ENCODE assay signal across 25 mouse cellular contexts in the genomic region with DNA sequence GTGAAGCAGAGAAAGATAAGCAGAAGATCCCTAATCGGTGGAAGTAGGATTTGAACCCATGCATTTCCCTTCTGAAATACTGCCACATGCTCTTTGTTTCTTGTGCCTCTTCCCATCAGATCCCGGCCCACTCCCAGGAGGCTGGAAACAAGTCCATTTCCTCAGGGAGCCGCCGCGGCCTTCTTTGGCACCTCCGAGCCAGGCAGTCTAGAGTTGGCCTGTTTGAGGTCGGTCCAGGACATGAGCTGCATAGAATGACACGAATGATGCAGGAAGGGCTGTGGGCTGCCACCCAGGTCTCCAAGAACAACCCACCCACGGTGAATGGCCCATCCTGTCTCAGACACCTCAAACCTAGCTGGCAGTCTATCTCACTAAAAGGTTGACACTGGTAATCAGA. TPM values are rescaled to one million over a fixed set of nuclear protein-coding genes. Genes with fewer than 3 reads are reported as not detected.
DNase-seq lines count a peak whose midpoint lies in the region; ATAC-seq and TF ChIP-seq lines count a peak whose summit lies in the region.
"Had no signal": no experiment of that assay in that cellular context is flagged by ENCODE, and none has a peak within 500 bp of the region (broad histone marks: within the 10 kb centered on the region; RNA-seq: fewer than 3 reads in every experiment).

No protein-coding gene starts in this region.

- no peak for ATAC-seq in hindbrain, embryonic 14.5 days (ENCODE audit: low FRiP score)
- no peak for ATAC-seq in hindbrain, embryonic 12.5 days (ENCODE audit: low FRiP score)
- ATAC-seq: Patski had no signal

- TF ChIP-seq POLR2A in testis, adult 2 months (IDR thresholded peaks at IDR 0.05; ENCODE audit: control insufficient read depth, low read depth, low read length) = no peak

- DNase-seq in cerebellum, adult 9-10 months = peak; percentile 43
- no peak for DNase-seq in cerebellum, postnatal 4 days (ENCODE audit: low spot score in 2 of 2)
- DNase-seq in hindbrain, embryonic 14.5 days (ENCODE audit: low spot score) = no peak
- no peak for DNase-seq in testis, postnatal 10 days (ENCODE audit: low spot score)
- peak; percentile 10 for DNase-seq in testis, postnatal 14 days (ENCODE audit: low spot score)
- DNase-seq in heart, adult 9 months (ENCODE audit: low spot score in 2 of 2) = no peak
- DNase-seq: cerebellum, postnatal 10 days; gastrocnemius, postnatal 36 days; heart, postnatal 4 days; kidney, adult 8-10 months; kidney, postnatal 10 days had no signal

- 0 out of 2 replicates have a peak overlapping the region, but pooled peaks have one; percentile 70 for H3K9ac ChIP-seq in hindbrain, embryonic 14.5 days
- H3K9ac ChIP-seq in hindbrain, embryonic 12.5 days = no peak overlapping the region
- H3K9ac ChIP-seq: heart, embryonic 15.5 days; intestine, embryonic 15.5 days had no signal

- H3K27ac ChIP-seq in hindbrain, embryonic 14.5 days = no peak overlapping the region
- H3K27ac ChIP-seq in hindbrain, embryonic 12.5 days = no peak overlapping the region
- H3K27ac ChIP-seq in testis, adult 2 months (ENCODE audit: control insufficient read depth, insufficient read depth, low read depth, low read length) = no peak overlapping the region
- H3K27ac ChIP-seq: heart, embryonic 15.5 days; intestine, embryonic 15.5 days; macrophage had no signal

- 89% methylated on average over 9 of the region's 9 CpGs for WGBS in hindbrain, embryonic 14.5 days
- WGBS in hindbrain, embryonic 12.5 days = 88% methylated on average over 9 of the region's 9 CpGs

- H3K36me3 ChIP-seq in hindbrain, embryonic 14.5 days (replicated peaks; ENCODE audit: control insufficient read depth, insufficient read depth) = 0 out of 2 replicates have a peak, but pooled peaks cover 8% of the 10 kb centered on the region
- H3K36me3 ChIP-seq in hindbrain, embryonic 12.5 days = peaks cover 10% of the 10 kb centered on the region
- H3K36me3 ChIP-seq in testis, adult 2 months (ENCODE audit: control insufficient read depth, insufficient read depth, low read length) = no peaks in the 10 kb centered on the region

- no peak overlapping the region for H3K4me3 ChIP-seq in hindbrain, embryonic 14.5 days (replicated peaks; ENCODE audit: low read length)
- H3K4me3 ChIP-seq in hindbrain, embryonic 12.5 days = no peak overlapping the region
- peak overlapping the region; percentile 86 for H3K4me3 ChIP-seq in testis, adult 2 months (ENCODE audit: control insufficient read depth, low read depth, low read length)
- H3K4me3 ChIP-seq: heart, embryonic 15.5 days; intestine, embryonic 15.5 days; myocyte had no signal

- TF ChIP-seq CTCF in testis, adult 2 months (IDR thresholded peaks at IDR 0.05; ENCODE audit: control insufficient read depth, insufficient read depth, insufficient replicate concordance, low read depth, low read length) = no peak

- peaks cover 24% of the 10 kb centered on the region for H3K27me3 ChIP-seq in hindbrain, embryonic 14.5 days (ENCODE audit: control insufficient read depth, insufficient read depth, low read length)
- peaks cover 42% of the 10 kb centered on the region for H3K27me3 ChIP-seq in hindbrain, embryonic 12.5 days
- H3K27me3 ChIP-seq in testis, adult 2 months (ENCODE audit: control insufficient read depth, insufficient read depth, low read length) = peaks cover 2% of the 10 kb centered on the region
- H3K27me3 ChIP-seq: CH12.LX, Patski had no signal

- H3K4me1 ChIP-seq in hindbrain, embryonic 14.5 days (replicated peaks; ENCODE audit: control insufficient read depth, insufficient read depth, low read length) = peaks cover 9% of the 10 kb centered on the region
- H3K4me1 ChIP-seq in hindbrain, embryonic 12.5 days = peaks cover 21% of the 10 kb centered on the region
- no peaks in the 10 kb centered on the region; the same call in 1 of the 2 replicates for H3K4me1 ChIP-seq in testis, adult 2 months (ENCODE audit: control insufficient read depth, insufficient read depth, low read length)

- H3K4me2 ChIP-seq in hindbrain, embryonic 14.5 days (replicated peaks) = peak overlapping the region; percentile 99
- no peak overlapping the region; the same call in 1 of the 2 replicates for H3K4me2 ChIP-seq in hindbrain, embryonic 12.5 days (replicated peaks)

- no peaks in the 10 kb centered on the region for H3K9me3 ChIP-seq in hindbrain, embryonic 14.5 days (ENCODE audit: control insufficient read depth, low read length)
- no peaks in the 10 kb centered on the region for H3K9me3 ChIP-seq in hindbrain, embryonic 12.5 days (replicated peaks)
- H3K9me3 ChIP-seq: G1E; heart, embryonic 15.5 days; intestine, embryonic 15.5 days had no signal

RNA-seq across cellular contexts. Expression of gene 9430097D07Rik, which starts 1.0 kb away (rescaled TPM):
- polyA plus RNA-seq in hindbrain, embryonic 14.5 days (2014; fragmentation: Nextera tagmentation; extraction: Ambion mirVana) = 0.48 and 0.81 TPM in 2 replicates
- 0.31 and 0.56 TPM in 2 replicates for polyA plus RNA-seq in hindbrain, embryonic 12.5 days (2016; fragmentation: Nextera tagmentation; extraction: Ambion mirVana)
- 2.2 and 2.3 TPM in 2 replicates for polyA plus RNA-seq in testis, adult 2 months (2012; rRNA removed)
- polyA plus RNA-seq: G1E; intestine, embryonic 15.5 days; liver, adult 2 months; lung, embryonic 16.5 days; macrophage; small intestine, adult 2 months; urinary bladder, adult 2 months had no signal

RNA-seq across cellular contexts. Expression of gene Pip5kl1, which starts 1.9 kb away (rescaled TPM):
- 11.6 and 12.6 TPM in 2 replicates for polyA plus RNA-seq in hindbrain, embryonic 14.5 days (2014; fragmentation: Nextera tagmentation; extraction: Ambion mirVana)
- 4.2 and 5.0 TPM in 2 replicates for polyA plus RNA-seq in hindbrain, embryonic 12.5 days (2016; fragmentation: Nextera tagmentation; extraction: Ambion mirVana)
- polyA plus RNA-seq in testis, adult 2 months (2012; rRNA removed) = 39.7 and 47.8 TPM in 2 replicates
- polyA plus RNA-seq: heart, embryonic 15.5 days; liver, adult 2 months; liver, embryonic 16.5 days; macrophage had no signal

RNA-seq across cellular contexts. Expression of gene Dpm2, which starts 5.9 kb away (rescaled TPM):
- 132 and 141 TPM in 2 replicates for polyA plus RNA-seq in hindbrain, embryonic 14.5 days (2014; fragmentation: Nextera tagmentation; extraction: Ambion mirVana)
- 110 and 117 TPM in 2 replicates for polyA plus RNA-seq in hindbrain, embryonic 12.5 days (2016; fragmentation: Nextera tagmentation; extraction: Ambion mirVana)
- polyA plus RNA-seq in testis, adult 2 months (2012; rRNA removed) = 100 and 110 TPM in 2 replicates

RNA-seq across cellular contexts. Expression of gene St6galnac4, which starts 10.4 kb away (rescaled TPM):
- 32.3 and 36.8 TPM in 2 replicates for polyA plus RNA-seq in hindbrain, embryonic 14.5 days (2014; fragmentation: Nextera tagmentation; extraction: Ambion mirVana)
- polyA plus RNA-seq in hindbrain, embryonic 12.5 days (2016; fragmentation: Nextera tagmentation; extraction: Ambion mirVana) = 21.5 and 22.9 TPM in 2 replicates
- polyA plus RNA-seq in testis, adult 2 months (2012; rRNA removed) = 1.4 and 1.6 TPM in 2 replicates

RNA-seq across cellular contexts. Expression of gene St6galnac6, which starts 23.0 kb away (rescaled TPM):
- polyA plus RNA-seq in hindbrain, embryonic 14.5 days (2014; fragmentation: Nextera tagmentation; extraction: Ambion mirVana) = 8.5 and 9.3 TPM in 2 replicates
- polyA plus RNA-seq in hindbrain, embryonic 12.5 days (2016; fragmentation: Nextera tagmentation; extraction: Ambion mirVana) = 13.5 and 14.3 TPM in 2 replicates
- 17.6 and 24.7 TPM in 2 replicates for polyA plus RNA-seq in testis, adult 2 months (2012; rRNA removed)

Comparison
In these comparisons a context has a peak if more than half of its experiments do, and no peak if none do; other contexts are left out.
1. DNase-seq: peak in cerebellum, adult 9-10 months (single experiment) and testis, postnatal 14 days (single experiment); none in cerebellum, postnatal 4 days (0 of 2), hindbrain, embryonic 14.5 days (single experiment), testis, postnatal 10 days (single experiment) and heart, adult 9 months (0 of 2).